Mouse (Mus musculus) MN1 (cell line): ENCODE data around the gene A530032D15Rik.
"Not testable (repeated sequence)": the region's sequence is repeated elsewhere in the genome, so short reads cannot be mapped to it uniquely, and the experiment has no call there.

Source experiments
- DNase-seq: peaks from one replicate; pipeline ENCODE4 v3.0.0-alpha.2; 2016; ENCODE audit warnings: low spot score

Gene A530032D15Rik

DNA sequence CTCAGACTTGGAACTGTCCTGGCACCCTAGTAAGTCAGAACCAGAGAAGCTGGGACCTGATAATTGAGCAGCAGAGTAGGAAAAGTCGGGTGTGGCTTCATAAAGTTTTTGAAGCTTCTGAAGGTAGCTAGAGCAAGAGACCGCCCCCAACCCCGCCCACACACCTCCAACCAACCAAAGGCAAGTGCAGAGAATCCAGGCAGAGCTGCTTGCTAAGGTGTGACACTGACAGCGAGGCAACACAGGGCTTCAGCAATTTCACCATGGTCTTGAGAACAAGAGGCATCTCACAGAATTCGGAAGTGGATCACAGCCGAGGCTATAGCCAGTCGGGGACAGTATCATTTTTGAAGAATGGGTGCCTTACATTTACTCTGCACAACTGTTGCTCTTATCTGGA lies at the start of gene A530032D15Rik:
TSS of gene A530032D15Rik (minus strand) at position 101 of the 400 bp plus-strand sequence.
- DNase-seq: not testable (repeated sequence)

- DNase-seq: not testable (repeated sequence)
Measured at GRCm38 (mm10) chr1:85155151-85155550, 45.5 kb upstream of the A530032D15Rik start.

DNA sequence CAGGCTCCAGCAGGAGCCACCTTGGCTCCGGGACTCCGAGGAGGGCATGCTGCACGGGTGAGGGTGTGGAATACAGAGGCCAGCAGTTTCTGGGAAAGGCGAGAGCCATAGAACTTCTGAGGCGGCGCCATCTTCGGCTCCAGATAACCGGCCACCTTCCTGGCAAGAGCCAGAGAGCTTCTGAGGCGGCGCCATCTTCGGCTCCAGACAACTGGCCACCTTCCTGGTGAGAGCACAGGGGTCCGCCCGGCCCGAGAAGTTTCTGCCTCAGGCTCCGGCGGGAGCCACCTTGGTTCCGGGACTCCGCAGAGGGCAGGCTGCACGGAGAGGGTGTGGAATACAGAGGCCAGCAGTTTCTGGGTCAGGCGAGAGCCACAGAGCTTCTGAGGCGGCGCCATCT lies 24.0 kb upstream of the A530032D15Rik start:
- DNase-seq: not testable (repeated sequence)

DNA sequence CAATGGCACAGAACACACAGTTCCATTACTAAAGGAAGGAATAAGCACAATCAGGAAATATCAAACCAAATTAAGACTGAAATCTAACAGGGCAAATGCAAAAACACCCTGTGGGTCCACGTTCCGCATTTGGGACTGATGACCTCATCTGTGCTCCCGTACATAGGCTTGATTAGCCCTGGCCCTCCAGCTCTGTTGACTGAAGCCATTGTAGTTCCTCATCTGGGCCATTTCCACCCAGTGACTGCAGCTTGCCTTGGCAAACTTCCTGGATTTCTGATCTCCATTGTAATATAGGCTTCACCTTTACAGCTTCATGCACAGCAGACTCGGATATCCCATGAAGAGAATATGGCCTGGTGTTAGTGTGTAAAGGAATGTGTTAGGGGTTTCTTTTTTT lies 12.2 kb upstream of the A530032D15Rik start:
- not testable (repeated sequence) for DNase-seq

DNA sequence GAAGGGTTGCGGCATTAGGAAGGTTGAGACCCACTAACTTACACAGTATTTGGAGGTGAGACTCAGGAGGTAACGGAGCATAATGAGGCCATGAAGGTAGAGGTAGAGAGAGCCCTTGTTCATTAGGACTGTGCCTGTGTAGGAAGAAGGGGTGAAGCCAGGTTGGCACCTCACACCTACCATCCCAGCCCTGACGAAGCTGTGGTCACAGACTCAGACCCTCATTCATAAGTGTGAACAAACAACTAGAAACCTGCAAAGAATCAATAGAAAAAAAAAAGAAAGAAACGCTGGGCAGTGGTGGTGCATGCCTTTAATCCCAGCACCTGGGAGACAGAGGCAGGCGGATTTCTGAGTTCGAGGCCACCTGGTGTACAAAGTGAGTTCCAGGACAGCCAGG lies 8.7 kb upstream of the A530032D15Rik start:
- not testable (repeated sequence) for DNase-seq

DNA sequence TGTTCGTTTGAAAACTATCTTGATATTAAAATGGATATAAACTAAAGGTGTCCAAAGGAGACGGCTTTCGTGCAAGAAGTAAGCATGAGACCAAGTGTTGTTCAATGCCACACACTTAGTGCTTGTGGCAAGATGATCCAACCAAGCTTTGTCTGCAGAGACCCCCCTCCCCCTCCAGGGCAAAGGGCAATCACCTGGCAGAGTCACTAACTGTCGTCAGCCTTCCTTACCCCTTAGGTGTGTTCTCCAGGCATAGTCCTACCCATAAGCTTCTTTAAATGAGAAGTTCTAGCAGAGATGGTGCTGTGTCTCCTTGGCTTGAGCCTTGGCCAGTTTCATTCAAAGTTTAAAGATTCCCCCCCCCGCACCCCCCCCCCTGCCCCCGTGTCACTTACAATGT lies 7.9 kb upstream of the A530032D15Rik start:
- DNase-seq: not testable (repeated sequence)

GRCm38 (mm10) chr1:85114666-85115402 lies 5.2 kb upstream of the A530032D15Rik start:
- not testable (repeated sequence) for DNase-seq

DNA sequence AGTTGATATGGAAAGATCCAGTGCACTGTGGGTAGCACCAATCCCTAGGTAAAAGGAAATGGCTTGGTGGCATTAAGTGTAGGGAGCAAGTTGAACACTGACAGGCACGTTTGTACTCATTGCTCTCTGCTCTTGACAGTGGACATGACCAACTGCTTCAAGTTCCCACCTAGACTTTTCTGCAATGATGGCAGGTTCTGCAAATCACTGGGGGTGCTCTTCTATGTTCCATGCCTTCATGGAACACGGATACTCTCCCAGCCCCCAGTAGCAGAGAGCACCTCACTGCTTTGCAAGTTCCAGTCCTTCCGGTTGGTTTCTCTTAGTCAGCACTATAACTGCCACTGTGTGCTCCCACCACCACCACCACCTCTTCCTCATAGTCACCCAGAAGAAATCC lies 4.4 kb upstream of the A530032D15Rik start:
- DNase-seq: not testable (repeated sequence)

GRCm38 (mm10) chr1:85112889-85113288 lies 3.2 kb upstream of the A530032D15Rik start:
- not testable (repeated sequence) for DNase-seq

- peak; percentile 4 for DNase-seq
Measured at GRCm38 (mm10) chr1:85112266-85112665, 2.6 kb upstream of the A530032D15Rik start.

- not testable (repeated sequence) for DNase-seq
Measured at GRCm38 (mm10) chr1:85111572-85111971, 1.9 kb upstream of the A530032D15Rik start.

DNA sequence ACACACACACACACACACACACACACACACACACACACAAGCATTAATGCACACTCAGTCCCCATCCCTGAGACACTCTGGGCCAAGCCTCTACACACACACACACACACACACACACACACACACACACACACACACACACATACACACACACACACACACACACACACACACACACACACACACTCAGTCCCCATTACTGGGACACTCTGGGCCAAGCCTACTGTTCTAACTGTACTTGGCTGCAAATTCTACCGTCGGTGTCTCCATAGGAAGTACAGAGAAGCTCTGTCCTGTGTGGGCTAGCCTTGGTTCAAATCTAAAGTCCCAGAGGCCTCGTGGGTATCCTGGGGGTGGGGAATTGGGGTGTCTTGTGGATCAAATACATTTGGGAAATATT lies 1.2 kb upstream of the A530032D15Rik start:
- not testable (repeated sequence) for DNase-seq

GRCm38 (mm10) chr1:85106013-85106412 lies 3.6 kb downstream of the A530032D15Rik start:
- DNase-seq: not testable (repeated sequence)

DNA sequence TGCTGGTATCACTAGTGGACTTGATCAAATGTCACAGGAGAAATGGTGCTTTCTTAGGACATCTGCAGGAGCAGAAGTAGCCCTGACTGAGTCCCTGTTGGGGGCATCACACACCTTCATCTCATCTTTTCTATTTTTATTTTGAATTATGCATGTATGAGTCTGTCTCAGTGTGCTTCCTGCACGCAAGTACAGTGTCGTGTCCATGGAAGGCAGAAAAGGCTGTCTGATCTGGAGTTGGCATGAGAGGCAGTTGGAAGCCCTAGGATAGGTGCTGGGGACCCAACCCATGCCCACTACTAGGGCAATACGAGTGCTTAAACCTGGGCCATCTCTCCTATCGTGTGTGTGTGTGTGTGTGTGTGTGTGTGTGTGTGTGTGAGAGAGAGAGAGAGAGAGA lies 4.3 kb downstream of the A530032D15Rik start:
- not testable (repeated sequence) for DNase-seq

DNA sequence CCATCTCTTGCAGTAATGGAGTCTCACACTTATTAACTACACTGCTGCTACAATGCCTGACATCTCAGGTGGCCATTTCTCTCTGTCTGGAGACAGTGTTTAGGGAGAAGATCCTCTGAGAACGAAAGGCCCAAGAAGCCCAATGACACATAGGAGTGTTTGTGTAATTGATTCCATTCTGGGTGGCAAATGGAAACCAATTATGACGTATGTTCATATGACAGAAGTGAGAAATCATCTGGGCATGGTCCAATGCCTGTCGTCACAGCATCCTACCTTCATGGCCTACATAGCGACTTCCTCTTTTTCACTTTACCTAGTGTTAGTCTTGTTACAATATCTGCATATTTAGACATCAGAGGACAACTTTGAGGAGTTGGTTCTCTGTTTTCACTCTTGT lies 7.9 kb downstream of the A530032D15Rik start:
- DNase-seq: not testable (repeated sequence)

GRCm38 (mm10) chr1:85099864-85100263 lies 9.8 kb downstream of the A530032D15Rik start, which contains the start of gene Gm10553:
Gene Gm10553, plus strand, starts transcription at chr1:85100164.
- DNase-seq: not testable (repeated sequence)

DNA sequence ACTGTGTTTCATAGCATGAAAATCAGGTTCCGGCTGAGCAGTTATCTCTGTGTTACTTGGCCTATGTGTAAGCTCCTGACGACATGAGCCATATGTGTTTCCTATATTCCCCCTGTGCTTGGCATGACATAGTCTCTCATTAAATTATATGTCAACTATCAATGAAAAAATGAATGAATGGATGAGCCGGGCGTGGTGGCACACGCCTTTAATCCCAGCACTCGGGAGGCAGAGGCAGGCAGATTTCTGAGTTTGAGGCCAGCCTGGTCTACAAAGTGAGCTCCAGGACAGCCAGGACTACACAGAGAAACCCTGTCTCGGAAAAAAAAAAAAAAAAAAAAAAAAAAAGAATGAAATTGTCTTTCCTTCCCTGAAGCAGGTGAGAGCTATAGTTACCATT lies 10.6 kb downstream of the A530032D15Rik start:
- DNase-seq: not testable (repeated sequence)

- not testable (repeated sequence) for DNase-seq
Measured at GRCm38 (mm10) chr1:85093011-85093572, 16.6 kb downstream of the A530032D15Rik start.

DNA sequence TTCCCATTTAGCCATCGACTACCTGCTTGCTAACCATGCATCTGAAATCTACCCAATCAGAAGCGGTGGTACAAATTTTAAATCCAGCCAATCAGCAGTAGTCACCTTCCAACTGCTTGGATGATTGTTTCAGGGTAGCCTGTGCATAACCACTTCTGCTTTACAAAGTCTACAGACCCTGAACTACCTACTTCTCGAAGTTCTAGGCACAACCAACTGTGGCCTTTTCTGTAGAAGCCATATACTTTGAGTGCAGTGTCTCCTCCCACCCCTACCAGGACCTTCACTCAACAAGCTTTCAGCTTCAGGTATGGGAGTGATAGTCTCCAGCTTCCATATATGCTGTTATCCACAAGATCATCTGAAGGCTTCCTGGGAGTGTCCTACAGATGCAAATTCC lies 17.5 kb downstream of the A530032D15Rik start:
- not testable (repeated sequence) for DNase-seq

GRCm38 (mm10) chr1:85086211-85086610 lies 23.4 kb downstream of the A530032D15Rik start:
- DNase-seq: not testable (repeated sequence)

DNA sequence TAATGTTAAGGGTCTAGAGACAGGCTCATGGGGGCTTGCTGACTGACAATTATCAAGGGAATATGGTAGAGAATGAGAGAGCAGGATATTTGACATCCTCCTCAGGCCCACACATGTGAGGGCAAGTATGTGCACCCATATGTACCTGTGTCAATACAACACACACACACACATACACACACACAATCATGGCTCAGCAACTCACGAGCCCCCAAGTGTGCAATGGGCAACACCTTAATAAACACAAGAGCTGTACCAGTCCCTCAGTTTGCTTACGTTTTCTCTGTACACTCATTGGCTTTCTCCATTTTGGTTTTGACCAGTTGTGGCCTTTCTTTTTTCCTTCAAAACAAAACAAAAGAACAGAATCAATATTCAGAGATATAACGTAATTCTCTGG lies 24.9 kb downstream of the A530032D15Rik start:
- not testable (repeated sequence) for DNase-seq

GRCm38 (mm10) chr1:85073099-85073498 lies 36.6 kb downstream of the A530032D15Rik start:
- not testable (repeated sequence) for DNase-seq

GRCm38 (mm10) chr1:85071690-85072089 lies 38.0 kb downstream of the A530032D15Rik start:
- not testable (repeated sequence) for DNase-seq
